Mouse (Mus musculus): ENCODE data around the gene Ykt6.
A peak's percentile ranks its signal among the peaks of the same experiment; 100 is the strongest.

The Ykt6 gene

DNA sequence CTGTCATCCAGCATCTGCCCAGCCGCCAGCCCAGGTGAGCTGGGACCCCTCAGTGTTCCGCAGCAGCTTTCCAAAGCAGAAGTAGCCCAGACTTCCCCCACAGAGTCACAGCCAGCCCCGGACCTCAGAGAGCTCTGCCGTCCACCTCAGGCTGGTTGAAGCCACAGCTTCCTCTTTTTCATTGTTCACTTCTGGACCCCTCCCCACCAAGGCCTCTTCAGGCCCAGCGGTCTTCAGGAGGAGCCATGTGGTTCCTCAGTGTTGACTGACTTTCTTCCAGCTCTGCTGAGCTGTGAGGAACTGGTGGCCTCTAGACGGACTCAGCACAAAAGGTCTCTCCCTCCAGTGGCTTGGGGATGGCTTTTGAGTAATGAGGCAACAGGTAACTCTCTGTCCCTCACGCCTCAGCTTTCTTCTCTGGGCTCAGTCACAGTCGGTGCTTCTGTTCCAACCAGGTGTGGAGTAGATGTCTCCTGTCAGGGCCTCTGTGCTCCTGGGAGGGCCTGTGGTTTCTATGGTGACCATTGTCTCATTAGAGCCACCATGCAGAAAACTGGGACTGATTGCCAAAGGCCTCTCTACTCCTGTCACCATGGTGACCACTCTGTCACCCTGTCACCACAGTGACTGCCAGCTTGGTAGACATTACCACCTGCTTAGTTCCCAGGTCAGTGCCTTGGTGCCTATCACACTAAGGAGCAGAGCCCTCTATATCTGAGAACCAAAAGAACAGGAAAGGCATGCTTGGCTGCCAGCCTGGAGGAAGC is 5.7 kb upstream of the Ykt6 start, which contains the start of gene Gck:
Gck (minus strand) TSS at position 496 of the 767 bp plus-strand sequence.
- DNase-seq = no peak

- DNase-seq = peak; percentile 17
Observed at GRCm38 (mm10) chr11:5952501-5952900, 3.0 kb upstream of the Ykt6 start.

- DNase-seq = peak; percentile 22
Observed at GRCm38 (mm10) chr11:5953130-5953765, 2.2 kb upstream of the Ykt6 start.

DNA sequence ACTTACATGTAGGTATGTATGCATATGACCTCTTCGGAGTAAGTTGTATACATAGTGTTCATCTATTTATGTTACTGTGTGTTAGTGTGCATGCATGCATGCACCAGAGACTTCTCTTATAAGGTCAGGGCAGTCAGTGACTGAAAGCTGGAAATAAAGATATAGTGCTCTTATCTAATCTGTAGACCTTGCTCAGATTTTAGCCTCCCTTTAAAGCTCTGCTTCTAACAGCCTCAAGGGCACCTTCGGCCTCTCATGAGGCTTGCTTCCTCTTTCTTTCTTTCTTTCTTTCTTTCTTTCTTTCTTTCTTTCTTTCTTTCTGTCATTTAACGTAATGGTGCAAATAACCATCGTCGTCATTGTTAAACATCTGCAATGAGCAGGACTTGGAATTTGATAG is 1.1 kb upstream of the Ykt6 start:
- DNase-seq = no peak

DNA sequence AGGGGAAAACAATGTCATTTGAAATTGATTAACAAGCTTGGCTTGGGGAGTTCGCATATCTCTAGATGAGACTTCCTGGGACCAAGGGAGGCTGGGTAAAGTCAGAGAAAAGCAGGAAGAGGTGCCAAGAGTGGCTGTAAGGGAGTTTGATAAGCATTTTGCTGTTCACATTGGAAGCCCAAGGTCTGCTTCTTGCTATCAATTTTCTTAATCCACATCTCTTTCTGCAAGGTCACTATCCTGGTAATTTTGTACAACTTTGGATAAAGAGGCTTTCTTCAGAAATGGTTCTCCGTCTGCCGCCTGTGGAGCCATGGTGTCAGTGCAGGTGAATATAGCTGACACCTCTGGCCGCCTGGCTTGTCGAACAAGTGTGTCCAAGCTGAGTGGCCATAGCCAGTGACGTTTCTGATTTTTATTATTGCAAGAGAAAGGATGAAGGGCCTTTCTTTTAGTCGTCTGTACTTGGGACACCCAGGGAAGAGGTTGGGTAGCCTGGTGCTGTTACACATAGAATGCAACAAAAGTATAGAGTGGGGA is 458 bp upstream of the Ykt6 start:
- no peak for DNase-seq

GRCm38 (mm10) chr11:5960051-5960450 is 4.6 kb downstream of the Ykt6 start:
- no peak for DNase-seq

DNA sequence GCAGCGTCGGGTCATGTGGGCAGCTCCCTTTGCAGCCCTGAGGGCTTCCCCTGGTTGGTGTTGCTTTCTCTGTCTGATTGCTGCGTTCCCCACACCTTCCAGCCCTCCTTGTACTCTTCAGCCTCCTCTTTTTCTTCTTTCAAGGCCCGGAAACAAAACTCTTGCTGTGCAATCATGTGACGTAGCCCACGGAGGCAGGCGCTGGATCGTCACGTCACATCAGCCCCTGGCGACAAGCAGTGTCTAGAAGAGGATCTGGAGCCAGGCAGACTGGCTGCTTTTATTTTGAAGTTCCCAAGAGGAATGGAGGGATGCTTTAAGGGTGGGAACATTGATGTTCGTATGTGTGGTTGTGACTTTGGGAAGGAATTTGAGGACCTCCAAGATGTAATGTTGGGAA is 10.4 kb downstream of the Ykt6 start:
- peak; percentile 18 for DNase-seq

- peak; percentile 42 for DNase-seq
Observed at GRCm38 (mm10) chr11:5966751-5967150, 11.3 kb downstream of the Ykt6 start.

DNA sequence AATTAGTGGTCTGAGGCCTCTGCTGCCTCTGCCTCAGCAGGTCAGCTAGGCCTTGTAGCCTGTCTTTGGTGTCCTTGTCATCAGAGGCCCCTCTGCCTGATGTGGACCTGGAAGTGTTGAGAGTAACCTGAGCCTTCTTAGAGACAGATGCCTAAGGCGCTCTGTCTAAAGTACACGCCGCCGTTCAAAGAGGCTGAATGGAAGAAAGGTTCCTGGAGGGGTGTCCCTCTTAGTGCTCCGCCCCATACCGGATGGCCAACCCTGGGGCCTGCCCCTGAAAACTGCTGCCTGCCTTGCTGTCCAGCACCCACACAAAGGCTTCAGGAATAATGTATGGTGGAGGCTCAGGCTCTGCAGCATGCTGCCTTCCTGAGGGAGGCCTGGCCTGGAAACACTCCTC is 12.7 kb downstream of the Ykt6 start:
- peak; percentile 11 for DNase-seq

GRCm38 (mm10) chr11:5971202-5971601 is 15.7 kb downstream of the Ykt6 start:
- DNase-seq = peak; percentile 14

GRCm38 (mm10) chr11:5973151-5973550 is 17.7 kb downstream of the Ykt6 start:
- no peak for DNase-seq

DNA sequence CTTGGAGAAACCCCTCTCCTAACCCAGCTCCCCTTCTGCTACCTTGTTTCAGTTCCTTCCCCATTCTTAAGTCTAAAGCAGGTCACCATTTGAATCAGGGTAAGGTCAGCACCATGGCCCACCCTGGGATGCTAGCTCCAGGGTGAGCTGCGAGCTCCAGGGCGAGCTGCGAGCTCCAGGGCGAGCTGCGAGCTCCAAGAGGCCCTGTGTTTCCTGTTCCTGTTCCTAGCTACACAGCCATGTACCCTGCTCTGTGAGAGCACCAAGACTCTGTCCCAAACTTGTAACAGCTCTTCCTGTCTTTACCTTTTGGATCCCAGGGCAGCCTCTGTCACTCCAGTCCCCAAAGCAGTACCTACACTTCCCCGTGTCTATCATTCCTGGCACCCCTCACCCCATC is 18.6 kb downstream of the Ykt6 start:
- DNase-seq = no peak

DNA sequence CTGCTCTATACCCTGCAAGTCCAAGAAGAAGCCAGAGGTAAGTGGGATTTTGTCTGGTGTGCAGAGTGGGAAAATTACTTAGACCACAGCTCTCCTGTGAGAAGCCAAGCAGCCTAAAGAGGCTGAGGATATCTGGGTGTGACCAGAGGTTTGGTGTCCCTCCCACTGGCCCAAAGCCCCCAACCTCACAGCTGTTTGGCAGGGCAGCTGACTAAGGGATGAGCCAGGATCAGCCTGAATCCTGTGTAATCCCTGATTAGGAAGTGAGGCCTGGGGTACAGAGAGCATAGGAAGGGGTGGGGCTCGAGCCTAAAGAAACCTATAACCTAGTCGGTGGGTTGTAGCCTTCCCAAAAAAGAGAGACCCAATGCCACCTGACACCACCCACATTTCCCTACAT is 19.6 kb downstream of the Ykt6 start:
- no peak for DNase-seq

DNA sequence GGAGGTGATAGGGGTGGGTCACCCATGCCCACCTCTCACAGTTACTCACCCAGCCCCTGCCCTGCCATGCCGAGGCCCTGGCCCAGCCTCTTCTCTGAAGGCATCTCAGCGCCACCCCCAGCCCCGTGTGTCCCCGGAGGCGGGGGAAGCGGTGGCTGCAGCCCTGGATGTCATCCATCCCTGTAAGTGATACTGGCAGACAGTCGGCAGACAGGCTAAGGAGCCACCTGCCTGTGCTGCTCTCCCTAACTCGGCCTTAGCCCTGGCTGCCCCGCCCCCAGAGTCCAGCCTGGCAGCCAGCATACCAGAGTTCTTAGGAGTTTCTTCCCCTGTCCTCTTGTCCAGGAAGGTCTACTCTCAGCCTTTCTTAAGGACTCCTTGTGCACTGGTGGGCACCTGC is 20.6 kb downstream of the Ykt6 start:
- DNase-seq = peak; percentile 75

DNA sequence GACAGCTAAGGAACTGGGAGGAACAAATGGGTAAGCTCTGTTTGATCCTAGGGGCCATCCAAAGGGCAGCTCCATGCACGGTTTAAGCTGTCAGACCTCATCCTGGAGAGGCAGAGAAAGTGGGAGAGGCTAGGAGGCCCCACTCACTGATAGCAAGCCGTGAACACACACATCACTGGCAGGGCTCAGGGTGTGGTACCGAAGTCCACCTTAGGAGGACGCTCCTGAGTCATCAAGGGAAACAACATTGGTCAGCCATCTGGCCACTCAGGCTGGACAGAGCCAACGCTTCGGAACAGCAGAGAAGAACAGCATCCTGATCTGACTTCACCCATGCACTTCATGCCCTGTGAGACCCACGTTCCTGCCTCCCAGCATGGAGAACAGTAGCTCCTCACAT is 23.6 kb downstream of the Ykt6 start:
- DNase-seq = peak; percentile 57

GRCm38 (mm10) chr11:5980108-5980507 is 24.6 kb downstream of the Ykt6 start:
- peak; percentile 53 for DNase-seq

DNA sequence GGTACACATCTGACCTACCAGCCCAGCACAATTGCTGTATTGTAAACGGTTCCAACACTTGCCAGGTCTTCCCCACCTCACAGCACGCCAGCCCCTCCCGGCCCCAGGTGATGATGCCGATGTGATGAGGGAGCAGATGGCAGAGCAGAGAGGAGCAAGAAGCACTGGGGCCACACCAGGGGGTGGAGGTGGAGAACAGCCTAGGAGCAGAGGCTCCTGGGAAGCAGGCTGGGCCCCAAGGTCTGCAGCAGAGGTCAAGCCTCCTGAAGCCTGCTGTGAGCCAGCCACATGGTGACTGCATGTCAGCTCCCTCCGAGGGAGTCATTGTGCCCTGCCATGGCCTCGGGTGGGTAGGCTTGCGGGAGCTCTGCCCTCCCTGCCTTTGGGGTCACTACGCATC is 25.1 kb downstream of the Ykt6 start:
- DNase-seq = peak; percentile 72

- DNase-seq = peak; percentile 67
Observed at GRCm38 (mm10) chr11:5981323-5981722, 25.8 kb downstream of the Ykt6 start.

DNA sequence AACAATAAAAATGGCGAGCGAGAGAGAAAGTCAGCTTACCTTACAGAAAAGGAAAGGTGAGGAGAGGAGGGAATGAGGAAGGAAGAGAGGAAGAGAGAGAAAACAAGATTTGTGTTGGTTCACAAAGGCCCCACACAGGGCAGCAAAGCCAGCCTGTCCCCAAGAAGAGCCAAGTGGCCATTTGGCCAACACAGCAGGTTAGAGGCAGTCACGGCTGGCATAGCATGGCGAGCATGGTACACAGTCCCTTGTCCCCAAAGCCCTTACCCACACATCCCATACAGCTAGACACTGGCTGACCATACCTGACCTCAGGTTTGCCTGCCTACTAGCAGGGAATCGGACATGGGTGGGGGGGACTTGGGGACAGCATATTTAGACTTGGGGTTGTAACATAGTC is 28.1 kb downstream of the Ykt6 start:
- peak; percentile 89 for DNase-seq

DNA sequence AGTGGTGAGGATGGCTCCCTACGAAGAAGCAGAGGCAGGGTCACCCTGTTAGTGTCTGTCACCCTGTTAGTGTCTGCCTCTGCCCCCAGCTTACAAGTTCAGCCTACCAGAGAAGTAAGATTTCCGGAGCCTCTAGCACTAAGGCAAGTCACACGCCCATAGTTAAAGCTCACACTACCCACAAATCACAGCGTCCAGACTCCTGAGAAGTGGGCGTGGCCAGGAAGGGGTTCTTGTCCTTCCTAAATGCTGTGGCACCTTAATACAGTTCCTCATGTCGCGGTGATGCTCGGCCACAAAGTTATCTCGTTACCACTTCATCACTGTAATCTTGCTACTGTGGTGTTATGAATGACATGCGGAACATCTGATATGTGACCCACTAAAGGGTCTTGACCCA is 32.6 kb downstream of the Ykt6 start:
- DNase-seq = no peak

DNA sequence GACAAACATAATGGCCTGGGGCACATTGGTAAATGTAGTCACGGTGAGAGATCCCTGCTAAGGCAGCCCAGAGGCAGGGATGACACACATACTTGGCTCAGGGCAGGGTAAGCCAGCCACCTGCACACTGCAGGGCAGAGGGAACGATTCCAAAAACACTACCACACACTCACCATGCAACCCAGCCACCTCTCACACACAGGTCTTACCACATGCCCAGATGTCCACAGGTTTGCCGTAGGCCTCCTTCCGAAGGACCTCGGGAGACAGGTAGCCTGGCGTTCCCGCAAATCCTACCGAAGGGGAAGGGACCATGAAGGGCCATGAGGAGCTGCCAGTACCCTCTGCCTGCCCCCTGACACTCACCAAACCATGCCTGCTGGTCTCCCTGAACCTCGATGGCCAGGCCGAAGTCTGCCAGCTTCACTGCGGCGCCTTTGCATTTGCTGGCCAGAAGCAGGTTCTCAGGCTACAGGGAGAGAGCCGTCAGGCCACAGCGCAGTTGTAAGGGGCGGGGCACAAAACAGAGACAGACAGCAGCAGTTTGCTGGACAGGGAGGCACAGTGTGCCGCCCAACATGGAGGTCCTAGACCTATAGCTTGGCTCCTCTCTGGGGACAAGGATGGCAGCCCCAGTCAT is 34.6 kb downstream of the Ykt6 start:
- peak; percentile 79 for DNase-seq

DNA sequence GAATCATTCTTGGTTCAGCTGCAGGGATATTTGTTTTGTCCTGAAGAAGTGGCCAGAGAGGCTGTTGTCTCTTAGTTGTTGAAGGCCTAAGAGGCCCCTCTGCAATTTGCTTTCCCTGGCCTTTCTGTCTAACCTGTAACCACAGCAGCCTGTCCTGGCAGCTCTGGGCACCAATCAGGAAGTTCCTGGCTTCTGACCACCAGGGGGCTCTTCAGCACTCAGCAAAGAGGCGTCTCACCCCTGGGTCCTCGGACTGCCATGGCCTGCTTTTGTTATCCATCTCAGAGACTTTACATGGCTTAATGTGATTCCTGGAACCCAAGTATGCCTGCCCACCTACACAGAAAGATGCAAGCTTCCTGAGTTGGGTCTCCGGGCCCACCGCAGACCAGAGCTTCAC is 35.4 kb downstream of the Ykt6 start:
- peak; percentile 69 for DNase-seq

DNA sequence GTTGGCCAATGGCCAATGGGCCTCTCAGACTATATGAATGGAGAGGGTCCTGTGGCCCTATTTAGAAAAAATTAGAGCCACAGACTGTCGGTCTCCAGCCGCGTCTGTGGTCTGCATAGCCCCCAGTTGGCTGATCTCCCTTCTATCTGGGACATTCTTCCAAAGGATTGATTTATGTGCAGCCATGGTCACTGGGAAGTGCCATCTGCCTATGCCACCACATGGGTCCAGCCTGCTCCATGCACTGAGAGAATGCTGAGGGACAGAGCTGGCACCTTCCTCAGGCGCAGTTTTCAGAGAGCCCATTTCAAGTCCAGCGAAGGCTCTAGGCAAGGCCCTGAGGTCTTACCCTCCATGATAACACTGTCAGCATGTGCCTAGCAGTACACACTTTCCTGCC is 38.7 kb downstream of the Ykt6 start:
- DNase-seq = peak; percentile 84

GRCm38 (mm10) chr11:5994880-5995279 is 39.4 kb downstream of the Ykt6 start:
- no peak for DNase-seq
